Mouse (Mus musculus) thymus, postnatal 36 days (tissue): Measurements from ENCODE around the gene Zmym2.
"Not testable (repeated sequence)": the region's sequence is repeated elsewhere in the genome, so short reads cannot be mapped to it uniquely, and the experiment has no call there.

Experiments used
- DNase-seq, 2 experiments: peaks; one replicate each; pipeline ENCODE4 v3.0.0; 2022; ENCODE audit warnings: mixed read lengths in 2 of 2

The Zmym2 gene

GRCm38 (mm10) chr14:56886594-56887513 is at the start of gene Zmym2:
Gene Zmym2 (plus strand): TSS chr14:56886653.
- peak; percentile 82 for DNase-seq

DNA sequence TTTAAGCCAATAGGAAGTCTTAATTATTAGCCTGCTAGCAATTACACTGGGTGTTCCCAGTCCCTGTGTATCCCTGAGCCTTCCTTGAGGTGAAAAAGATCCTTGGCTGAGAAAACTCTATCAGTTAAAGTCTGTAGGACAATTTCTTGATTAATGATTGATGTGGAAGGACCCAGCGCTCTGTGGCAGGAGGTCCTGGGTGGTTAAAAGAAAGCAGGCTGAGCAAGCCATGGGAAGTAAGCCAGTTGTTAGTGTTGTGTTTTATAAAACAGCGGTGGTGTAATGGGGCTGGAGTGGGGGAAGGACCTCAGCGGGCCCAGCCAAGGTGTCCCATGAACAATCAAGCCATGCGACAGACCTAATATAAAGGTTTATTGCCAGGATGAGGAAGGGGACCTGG is 42.4 kb upstream of the Zmym2 start:
- no peak for DNase-seq

GRCm38 (mm10) chr14:56844507-56844906 is 41.9 kb upstream of the Zmym2 start:
- DNase-seq = no peak

GRCm38 (mm10) chr14:56848322-56848721 is 38.1 kb upstream of the Zmym2 start:
- DNase-seq = no peak

DNA sequence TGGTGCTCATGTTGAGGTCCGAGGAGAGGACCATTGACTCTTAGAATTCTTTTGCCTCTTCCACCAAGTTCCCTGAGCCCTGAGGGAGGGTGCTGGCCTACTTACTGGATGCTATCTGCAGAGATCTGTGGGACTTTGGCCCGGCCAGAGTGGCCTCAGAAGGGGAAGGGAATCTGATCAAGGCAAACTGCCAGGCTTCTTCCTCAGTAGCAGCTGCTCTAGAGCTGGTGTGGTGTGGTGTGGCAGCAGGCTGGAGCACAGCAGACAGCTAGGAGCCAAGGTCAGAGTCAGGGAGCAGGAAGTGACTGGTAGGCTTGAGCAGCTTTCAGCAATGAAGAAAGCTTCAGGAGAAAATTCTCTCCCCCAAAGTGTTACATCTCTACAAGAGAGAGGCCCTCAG is 36.8 kb upstream of the Zmym2 start:
- no peak for DNase-seq

GRCm38 (mm10) chr14:56864041-56864440 is 22.4 kb upstream of the Zmym2 start:
- no peak for DNase-seq

- DNase-seq = no peak
These were observed 21.8 kb upstream of the Zmym2 start for GRCm38 (mm10) chr14:56864641-56865040.

GRCm38 (mm10) chr14:56865112-56865511 is 21.3 kb upstream of the Zmym2 start:
- not testable (repeated sequence) for DNase-seq

DNA sequence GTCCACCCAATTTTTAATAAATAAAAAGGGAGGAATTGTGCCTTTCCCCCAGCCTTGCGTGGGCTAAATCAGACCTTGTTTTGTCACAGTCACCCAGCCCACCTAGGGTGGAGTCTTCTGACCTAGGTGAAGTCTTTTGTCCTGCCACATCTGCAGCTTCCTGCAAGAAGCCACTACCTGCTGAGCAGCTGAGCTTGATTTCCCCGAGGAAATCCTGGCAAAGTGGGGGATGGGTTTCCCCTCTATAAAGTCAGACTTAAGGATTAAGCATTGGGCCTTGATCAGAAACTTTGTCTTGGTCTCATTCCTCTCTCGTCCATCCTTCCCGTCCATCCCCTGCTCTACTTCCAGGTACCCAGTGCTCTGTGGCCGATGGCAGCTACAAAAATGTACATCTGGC is 12.9 kb upstream of the Zmym2 start:
- no peak for DNase-seq

- DNase-seq = no peak
These were observed 10.8 kb upstream of the Zmym2 start for GRCm38 (mm10) chr14:56875586-56876159.

DNA sequence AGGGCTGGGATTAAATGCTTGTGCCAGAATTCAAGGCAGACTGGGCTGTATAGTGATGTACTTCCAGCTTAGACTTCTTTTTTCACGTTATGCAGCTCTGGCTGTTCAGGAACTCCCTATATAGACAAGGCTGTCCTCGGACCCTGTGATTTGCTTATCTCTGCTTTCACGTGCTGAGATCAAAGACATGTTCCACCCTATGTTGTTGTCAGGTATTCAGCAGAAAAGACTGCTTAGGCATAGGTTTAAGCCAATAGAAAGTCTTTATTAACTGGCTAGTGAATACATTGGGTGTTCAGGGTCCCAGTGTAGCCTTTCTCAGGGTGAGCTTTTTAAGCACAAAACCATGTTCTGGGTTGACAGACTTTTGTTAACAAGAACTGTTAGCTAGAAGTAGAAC is 5.2 kb upstream of the Zmym2 start:
- DNase-seq = no peak

DNA sequence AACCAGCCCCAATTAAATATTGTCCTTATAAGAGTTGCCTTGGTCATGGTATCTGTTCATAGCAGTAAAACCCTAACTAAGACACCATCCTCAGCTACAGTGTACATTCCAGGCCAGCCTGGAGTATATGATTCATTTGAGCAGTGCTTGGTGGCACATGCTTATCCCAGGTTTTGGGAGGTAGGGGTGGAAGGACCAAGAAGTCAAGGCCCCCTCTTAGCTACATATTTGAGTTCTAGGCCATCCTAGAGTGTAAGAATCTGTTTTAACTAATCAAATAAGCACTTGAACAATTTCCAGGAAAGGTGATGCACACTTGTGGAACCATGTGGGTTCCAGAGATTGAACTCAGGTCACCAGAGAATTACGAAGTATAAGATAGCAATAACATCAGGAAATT is 3.0 kb upstream of the Zmym2 start:
- no peak for DNase-seq

- peak; percentile 84 to 85 for DNase-seq
These were observed 1.1 kb upstream of the Zmym2 start for GRCm38 (mm10) chr14:56885308-56885771.

GRCm38 (mm10) chr14:56885986-56886593 is 363 bp upstream of the Zmym2 start:
- peak; percentile 76 to 81 for DNase-seq

DNA sequence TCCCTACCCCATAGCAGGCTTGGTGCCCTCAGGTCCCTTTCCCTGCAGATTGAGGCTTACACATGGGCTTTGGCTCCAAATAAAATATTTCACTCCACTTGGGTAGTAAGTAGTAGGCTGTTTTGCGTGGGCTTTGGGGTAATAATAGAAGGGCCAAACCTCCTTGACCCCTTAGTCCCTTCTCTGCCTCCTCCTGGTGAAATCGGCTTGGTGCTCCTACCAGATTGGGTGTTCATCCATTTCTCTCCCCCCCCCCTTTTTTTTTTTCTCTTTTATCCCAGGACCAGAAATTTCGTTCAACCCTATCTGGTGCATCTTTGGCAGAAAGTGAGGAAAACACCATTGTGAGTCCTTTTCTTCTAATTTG is 1.0 kb downstream of the Zmym2 start:
- DNase-seq = no peak

GRCm38 (mm10) chr14:56887887-56888286 is 1.4 kb downstream of the Zmym2 start:
- DNase-seq = peak; percentile 75 to 88

- no peak for DNase-seq
These were observed 2.0 kb downstream of the Zmym2 start for GRCm38 (mm10) chr14:56888416-56888815.

DNA sequence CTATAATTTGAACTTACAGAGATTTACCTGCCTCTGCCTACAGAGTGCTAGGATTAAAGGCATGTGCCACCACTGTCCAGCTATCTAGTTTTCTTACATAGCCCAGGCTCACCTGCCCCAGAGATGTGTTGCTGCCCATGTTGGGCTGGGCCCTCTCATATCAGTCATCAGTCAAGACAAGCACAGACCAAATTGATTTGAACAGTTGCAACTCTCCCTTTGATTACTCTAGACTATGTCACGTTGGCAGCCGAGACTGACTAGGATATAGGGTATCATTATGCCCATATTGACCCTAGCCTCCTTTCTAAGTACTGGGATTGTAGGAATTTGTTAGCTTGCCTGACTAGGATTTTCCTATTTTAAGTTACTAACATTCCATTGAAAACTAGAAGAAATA is 8.0 kb downstream of the Zmym2 start:
- DNase-seq = no peak

- no peak for DNase-seq
These were observed 10.1 kb downstream of the Zmym2 start for GRCm38 (mm10) chr14:56896521-56896920.

DNA sequence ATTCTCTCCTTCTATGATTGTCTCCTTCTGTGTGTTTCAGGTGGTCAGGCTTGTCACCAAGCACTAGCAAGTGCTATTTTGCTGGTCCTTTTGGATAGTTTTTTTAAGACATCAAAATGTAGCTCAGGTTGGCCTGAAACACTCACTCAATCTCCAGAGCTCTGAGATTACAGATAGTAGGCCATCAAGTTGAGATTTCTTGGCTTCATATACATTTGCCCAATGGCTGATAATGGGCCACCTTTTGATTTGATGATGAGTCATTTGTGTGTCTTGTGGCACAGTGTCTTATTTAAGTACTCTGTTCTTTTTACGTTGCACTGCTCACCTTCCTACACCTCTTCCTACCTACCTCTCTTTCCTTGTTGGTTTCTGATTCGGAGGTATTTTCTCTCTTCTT is 11.0 kb downstream of the Zmym2 start:
- DNase-seq = no peak

DNA sequence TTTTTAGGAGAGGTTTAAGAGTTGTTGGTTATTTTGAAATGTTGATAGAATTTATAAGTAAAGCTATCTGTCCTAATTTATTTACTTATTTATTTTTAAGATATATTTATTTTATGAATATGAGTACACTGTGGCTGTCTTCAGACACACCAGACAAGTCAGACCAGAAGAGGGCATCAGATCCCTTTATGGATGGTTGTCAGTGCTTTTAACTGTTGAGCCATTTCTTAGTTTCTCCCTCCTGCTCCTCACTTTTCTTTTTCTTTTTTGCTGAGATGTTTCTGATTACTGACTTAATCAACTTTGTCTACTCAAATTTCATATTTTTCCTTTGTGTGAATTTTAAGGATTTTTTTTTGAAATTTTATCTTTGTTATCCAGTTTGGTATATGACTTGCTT is 13.2 kb downstream of the Zmym2 start:
- DNase-seq = no peak

DNA sequence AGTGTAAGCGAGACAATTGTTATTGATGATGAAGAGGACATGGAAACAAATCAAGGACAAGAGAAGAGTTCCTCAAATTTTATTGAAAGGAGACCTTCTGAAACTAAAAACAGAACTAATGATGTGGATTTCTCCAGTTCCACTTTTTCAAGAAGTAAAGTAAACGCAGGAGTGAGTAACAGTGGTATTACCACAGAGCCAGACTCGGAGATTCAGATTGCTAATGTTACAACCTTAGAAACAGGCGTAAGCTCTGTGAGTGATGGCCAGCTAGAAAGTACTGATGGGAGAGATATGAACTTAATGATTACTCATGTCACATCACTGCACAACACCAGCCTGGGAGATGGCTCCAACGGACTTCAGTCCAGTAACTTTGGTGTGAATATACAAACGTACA is 16.6 kb downstream of the Zmym2 start:
- DNase-seq = no peak

DNA sequence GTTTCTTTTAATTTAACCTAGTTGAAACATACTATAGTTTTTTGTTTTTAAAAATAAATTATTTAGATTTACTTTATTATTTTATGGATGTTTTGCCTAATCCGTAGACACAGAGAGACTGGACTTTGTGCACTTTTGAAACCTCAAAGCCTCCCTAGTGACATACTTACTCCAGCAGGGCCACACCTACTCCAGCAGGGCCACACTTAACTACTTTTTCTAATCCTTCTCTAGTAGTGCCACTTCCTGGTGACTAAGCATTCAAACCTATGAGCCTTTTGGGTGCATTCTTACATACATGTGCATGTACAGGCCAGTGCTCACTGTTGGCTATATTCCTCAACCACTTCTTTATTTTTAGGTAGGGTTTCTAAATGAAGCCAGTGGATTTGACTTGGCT is 19.2 kb downstream of the Zmym2 start:
- no peak for DNase-seq

DNA sequence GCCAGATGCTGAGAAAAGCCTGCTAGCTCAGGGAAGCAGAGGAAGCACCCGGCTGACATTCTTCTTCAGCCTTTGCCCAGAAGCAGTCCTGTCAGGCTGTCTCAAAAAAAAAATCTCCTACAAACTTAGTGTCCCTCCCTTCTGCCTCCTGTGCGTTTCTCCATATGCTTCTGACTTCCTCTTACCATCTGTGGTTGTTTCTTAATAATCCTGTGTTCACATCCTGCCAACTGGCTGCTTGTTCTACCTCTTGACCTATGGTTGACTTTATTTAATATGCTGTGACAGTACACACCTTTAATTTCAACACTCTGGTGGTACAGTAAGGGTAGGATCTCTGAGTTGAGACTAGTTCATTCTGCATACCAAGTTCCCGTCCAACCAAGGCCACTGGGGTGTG is 32.1 kb downstream of the Zmym2 start:
- DNase-seq = no peak
